Mouse (Mus musculus) heart, postnatal 0 days (tissue): ENCODE results near the gene Larp4b. TPM values are rescaled to one million over a fixed set of nuclear protein-coding genes. Genes with fewer than 3 reads are reported as not detected.
A peak's percentile ranks its signal among the peaks of the same experiment; 100 is the strongest.

Source experiments
- ATAC-seq: fragments of 200-750 bp; cut with Nextera tagmentation; 2 replicates; pipeline ENCODE4 v1.8.0; 2017; ENCODE audit warnings: low read depth, moderate number of reproducible peaks, moderate library complexity; ENCODE audit not compliant: insufficient read depth
- DNase-seq: peaks from one replicate; pipeline ENCODE4 v3.0.0-alpha.2; 2016; ENCODE audit warnings: low spot score
- H3K27ac ChIP-seq: fragments of 300-500 bp; sonication (generic); 2 replicates; pipeline ENCODE4 v1.5.1; 2014; ENCODE audit warnings: low read depth, mild to moderate bottlenecking
- H3K27me3 ChIP-seq: fragments of 300-500 bp; sonication (generic); 2 replicates; pipeline ENCODE4 v1.6.1; 2014; ENCODE audit warnings: low read length, mixed read lengths; ENCODE audit not compliant: control insufficient read depth, insufficient read depth
- H3K36me3 ChIP-seq: fragments of 300-500 bp; sonication (generic); replicated peaks from 2 replicates; pipeline ENCODE4 v1.6.1; 2014; ENCODE audit warnings: low read length, mixed read lengths; ENCODE audit not compliant: control insufficient read depth, insufficient read depth
- H3K4me1 ChIP-seq: fragments of 300-500 bp; sonication (generic); 2 replicates; pipeline ENCODE4 v1.6.1; 2014; ENCODE audit warnings: antibody characterized with exemption; ENCODE audit not compliant: control insufficient read depth, insufficient read depth
- H3K4me2 ChIP-seq: fragments of 300-500 bp; sonication (generic); 2 replicates; pipeline ENCODE4 v1.6.1; 2014; ENCODE audit warnings: low read depth, mild to moderate bottlenecking, low read length, moderate library complexity
- H3K4me3 ChIP-seq: fragments of 300-500 bp; sonication (generic); 2 replicates; pipeline ENCODE4 v1.5.1; 2014; ENCODE audit warnings: low read depth, low read length
- H3K9ac ChIP-seq: fragments of 300-500 bp; sonication (generic); replicated peaks from 2 replicates; pipeline ENCODE4 v1.6.1; 2014; ENCODE audit warnings: low read depth, low read length, mixed read lengths
- H3K9me3 ChIP-seq: fragments of 300-500 bp; sonication (generic); replicated peaks from 2 replicates; pipeline ENCODE4 v1.6.1; 2016; ENCODE audit warnings: low read length; ENCODE audit not compliant: control insufficient read depth
- CTCF ChIP-seq: IDR thresholded peaks from 2 replicates; pipeline ENCODE4 v1.5.1; 2016; ENCODE audit warnings: antibody characterized with exemption, control low read depth, low read depth
- EP300 ChIP-seq: IDR thresholded peaks from 2 replicates; pipeline ENCODE4 v1.6.1; 2016; ENCODE audit warnings: antibody characterized with exemption, low read depth
- WGBS: fragments of 180-500 bp; shearing (Covaris S2); extraction: QIAGEN DNeasy Blood & Tissue Kit; methylation state at CpG from one replicate; pipeline ENCODE4 v1.1.7; 2014; 5-methylcytosine and 5-hydroxymethylcytosine counted together
- polyA plus RNA-seq: library from polyadenylated mRNA; unstranded; fragments of >200 nt; fragmentation: Nextera tagmentation; extraction: Ambion mirVana; gene quantifications from 2 replicates; pipeline ENCODE4 v1.2.1, GENCODE M21; 2015
- total RNA-seq: library from RNA; depleted of rRNA; stranded (reverse); fragments of >200 nt; gene quantifications from 2 replicates; pipeline ENCODE4 v1.2.3, GENCODE M21; 2014; ENCODE audit warnings: low replicate concordance

Larp4b gene
- total and polyA plus RNA-seq, 2 experiments from 2014 or later = 19.1 to 95.2 TPM

- H3K27ac ChIP-seq = peak overlapping the region; percentile 43; the same call in 1 of the 2 replicates
- H3K4me2 ChIP-seq = no peak overlapping the region
- H3K9me3 ChIP-seq = no peaks in the 10 kb centered on the region
- ATAC-seq (no peak), DNase-seq (no peak)
- TF ChIP-seq CTCF = no peak
- TF ChIP-seq EP300 = no peak
- H3K36me3 ChIP-seq = peaks cover 64% of the 10 kb centered on the region
- no peak overlapping the region for H3K9ac ChIP-seq
- WGBS = 63% methylated on average over 6 of the region's 6 CpGs
- no peaks in the 10 kb centered on the region for H3K4me1 ChIP-seq
- H3K27me3 ChIP-seq = no peaks in the 10 kb centered on the region
- H3K4me3 ChIP-seq = no peak overlapping the region
Measured at GRCm38 (mm10) chr13:9139466-9139991, 45.8 kb downstream of the Larp4b start.

DNA sequence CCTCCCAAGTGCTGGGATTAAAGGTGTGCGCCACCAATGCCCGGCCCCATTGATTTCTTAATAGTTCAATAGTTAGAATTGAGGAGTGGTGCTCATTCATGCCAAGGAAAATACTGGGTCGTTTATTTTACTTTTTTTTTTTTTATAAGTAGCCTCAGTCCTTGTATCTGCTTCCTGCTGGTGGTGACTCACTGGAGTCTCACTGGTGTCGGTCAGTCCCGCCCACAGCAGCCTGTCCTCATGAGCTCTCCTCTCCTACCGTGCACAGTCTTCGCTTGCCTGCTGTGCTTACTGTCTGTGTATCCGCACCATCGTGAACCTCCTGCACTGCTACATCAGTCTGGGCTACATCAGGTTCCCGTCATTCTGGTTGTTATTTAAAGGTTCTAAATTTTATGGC lies 46.5 kb downstream of the Larp4b start:
- H3K4me3 ChIP-seq = no peak overlapping the region
- peak overlapping the region; percentile 43; the same call in 1 of the 2 replicates for H3K27ac ChIP-seq
- H3K9ac ChIP-seq = no peak overlapping the region
- H3K36me3 ChIP-seq = peaks cover 68% of the 10 kb centered on the region
- no peak for TF ChIP-seq EP300
- no peak for TF ChIP-seq CTCF
- no peaks in the 10 kb centered on the region for H3K9me3 ChIP-seq
- ATAC-seq = peak; percentile 80
- H3K4me2 ChIP-seq = no peak overlapping the region
- 63% methylated on average over 10 of the region's 10 CpGs for WGBS
- H3K27me3 ChIP-seq = no peaks in the 10 kb centered on the region
- H3K4me1 ChIP-seq = no peaks in the 10 kb centered on the region
- DNase-seq = peak; percentile 43

DNA sequence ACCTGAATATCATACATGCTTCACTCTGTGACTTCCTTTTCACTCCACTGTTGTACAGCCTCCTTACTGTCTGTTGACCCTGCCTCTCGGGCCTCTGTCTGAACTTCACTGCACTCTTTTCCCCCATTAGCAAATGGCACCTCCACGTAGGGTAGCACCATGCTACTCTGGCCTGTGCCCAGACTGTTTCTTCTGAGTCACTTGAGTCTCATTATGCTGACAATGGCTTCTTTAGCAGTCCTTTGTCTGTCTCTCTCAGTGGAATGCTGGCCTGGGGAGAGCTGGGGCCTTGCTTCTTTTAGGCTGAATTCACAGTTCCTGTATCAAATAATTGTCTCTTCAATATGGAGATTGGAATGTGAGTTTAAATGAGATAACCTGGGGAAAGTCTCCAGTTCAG lies 48.7 kb downstream of the Larp4b start:
- Histone ChIP-seq H3K4me1 (no peaks in the 10 kb centered on the region), H3K9ac (no peak overlapping the region), H3K4me3 (no peak overlapping the region), H3K4me2 (no peak overlapping the region), H3K27me3 (no peaks in the 10 kb centered on the region), H3K27ac (no peak overlapping the region), H3K36me3 (peaks cover 77% of the 10 kb centered on the region), H3K9me3 (no peaks in the 10 kb centered on the region)
- DNase-seq = no peak
- no peak for TF ChIP-seq CTCF
- no peak for TF ChIP-seq EP300
- 66% methylated on average over 2 of the region's 2 CpGs for WGBS
- no peak for ATAC-seq

GRCm38 (mm10) chr13:9148830-9149229 lies 55.1 kb downstream of the Larp4b start:
- ATAC-seq (no peak), DNase-seq (no peak)
- Histone ChIP-seq H3K4me1 (no peaks in the 10 kb centered on the region), H3K9ac (no peak overlapping the region), H3K9me3 (no peaks in the 10 kb centered on the region), H3K4me3 (no peak overlapping the region), H3K27me3 (no peaks in the 10 kb centered on the region), H3K36me3 (peaks cover 76% of the 10 kb centered on the region), H3K27ac (no peak overlapping the region), H3K4me2 (no peak overlapping the region)
- WGBS = 62% methylated on average over 2 of the region's 2 CpGs
- no peak for TF ChIP-seq CTCF
- no peak for TF ChIP-seq EP300

DNA sequence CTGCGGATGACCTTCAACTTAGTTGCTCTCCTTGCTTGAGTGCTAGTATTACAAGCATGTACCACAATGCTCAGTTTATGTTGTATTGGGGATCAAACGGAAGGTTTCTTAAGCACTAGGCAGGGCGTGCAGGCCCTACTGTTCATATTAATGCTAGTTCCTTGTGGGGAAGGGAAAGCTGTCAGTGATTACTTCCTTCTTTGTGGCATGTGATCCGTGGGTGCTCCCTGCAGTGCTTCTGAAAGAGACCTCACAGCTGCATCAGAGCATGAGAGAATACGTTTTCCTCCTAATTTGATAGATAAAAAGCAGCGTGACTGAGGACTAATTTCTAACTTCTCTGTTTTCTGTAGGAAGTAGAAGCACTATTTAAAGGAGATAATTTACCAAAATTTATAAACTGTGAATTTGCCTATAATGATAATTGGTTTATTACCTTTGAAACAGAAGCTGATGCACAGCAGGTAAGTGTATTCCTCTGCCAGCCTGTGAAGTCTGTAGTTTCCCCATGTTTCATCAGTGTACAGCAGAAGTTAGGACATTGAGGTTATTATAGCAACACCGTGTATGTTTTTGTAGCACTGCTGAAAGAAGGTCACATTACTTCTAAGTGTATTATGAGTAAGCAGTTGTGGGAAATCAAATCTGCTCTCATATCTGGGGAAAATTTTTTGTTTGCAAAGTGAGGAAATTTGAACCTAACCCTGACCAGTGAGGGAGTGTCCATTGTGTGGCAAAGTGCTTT lies 56.0 kb downstream of the Larp4b start:
- Histone ChIP-seq H3K27me3 (no peaks in the 10 kb centered on the region), H3K27ac (peak overlapping the region; percentile 6; the same call in 1 of the 2 replicates), H3K4me3 (no peak overlapping the region), H3K9me3 (no peaks in the 10 kb centered on the region), H3K4me2 (no peak overlapping the region), H3K9ac (no peak overlapping the region), H3K4me1 (no peaks in the 10 kb centered on the region), H3K36me3 (peaks cover 76% of the 10 kb centered on the region)
- WGBS = 70% methylated on average over 7 of the region's 7 CpGs
- ATAC-seq (no peak), DNase-seq (no peak)
- TF ChIP-seq CTCF = no peak
- no peak for TF ChIP-seq EP300
